Mouse (Mus musculus): ENCODE measurements around the gene Plxnc1. TPM values are rescaled to one million over a fixed set of nuclear protein-coding genes. Genes with fewer than 3 reads are reported as not detected.

Gene Plxnc1
- total RNA-seq, 2 experiments from 2014 or later: 1.6 to 9.1 TPM

GRCm38 (mm10) chr10:94921751-94922150, 22.9 kb downstream of the Plxnc1 start:
- DNase-seq (ENCODE audit: low spot score in 2 of 2): no peak

GRCm38 (mm10) chr10:94920526-94920925, 24.1 kb downstream of the Plxnc1 start:
- DNase-seq (ENCODE audit: low spot score in 2 of 2): no peak

GRCm38 (mm10) chr10:94919960-94920359, 24.7 kb downstream of the Plxnc1 start:
- DNase-seq (ENCODE audit: low spot score in 2 of 2): no peak

GRCm38 (mm10) chr10:94919552-94919951, 25.1 kb downstream of the Plxnc1 start:
- DNase-seq (ENCODE audit: low spot score in 2 of 2): peak in 1 of 2 experiments; percentile 31

- DNase-seq (ENCODE audit: low spot score in 2 of 2): no peak
Measured at GRCm38 (mm10) chr10:94918618-94919017, 26.0 kb downstream of the Plxnc1 start.

- no peak for DNase-seq (ENCODE audit: low spot score in 2 of 2)
Measured at GRCm38 (mm10) chr10:94917990-94918389, 26.6 kb downstream of the Plxnc1 start.

GRCm38 (mm10) chr10:94917354-94917753, 27.3 kb downstream of the Plxnc1 start:
- DNase-seq (ENCODE audit: low spot score in 2 of 2): no peak

- DNase-seq (ENCODE audit: low spot score in 2 of 2): no peak
Measured at GRCm38 (mm10) chr10:94916610-94917009, 28.0 kb downstream of the Plxnc1 start.

GRCm38 (mm10) chr10:94915746-94916145, 28.9 kb downstream of the Plxnc1 start:
- no peak for DNase-seq (ENCODE audit: low spot score in 2 of 2)

- DNase-seq (ENCODE audit: low spot score in 2 of 2): no peak
Measured at GRCm38 (mm10) chr10:94914081-94914480, 30.6 kb downstream of the Plxnc1 start.

GRCm38 (mm10) chr10:94913336-94913739, 31.3 kb downstream of the Plxnc1 start:
- no peak for DNase-seq (ENCODE audit: low spot score in 2 of 2)

- DNase-seq (ENCODE audit: low spot score in 2 of 2): no peak
Measured at GRCm38 (mm10) chr10:94912551-94912950, 32.1 kb downstream of the Plxnc1 start.

GRCm38 (mm10) chr10:94911102-94911501, 33.5 kb downstream of the Plxnc1 start:
- DNase-seq (ENCODE audit: low spot score in 2 of 2): no peak

GRCm38 (mm10) chr10:94910570-94910969, 34.1 kb downstream of the Plxnc1 start:
- DNase-seq (ENCODE audit: low spot score in 2 of 2): no peak

- DNase-seq (ENCODE audit: low spot score in 2 of 2): no peak
Measured at GRCm38 (mm10) chr10:94909789-94910188, 34.8 kb downstream of the Plxnc1 start.

GRCm38 (mm10) chr10:94908976-94909717, 35.5 kb downstream of the Plxnc1 start:
- no peak for DNase-seq (ENCODE audit: low spot score in 2 of 2)

GRCm38 (mm10) chr10:94905689-94906473, 38.8 kb downstream of the Plxnc1 start:
- no peak for DNase-seq (ENCODE audit: low spot score in 2 of 2)

GRCm38 (mm10) chr10:94905219-94905618, 39.4 kb downstream of the Plxnc1 start:
- no peak for DNase-seq (ENCODE audit: low spot score in 2 of 2)

- DNase-seq (ENCODE audit: low spot score in 2 of 2): no peak
Measured at GRCm38 (mm10) chr10:94896950-94897349, 47.7 kb downstream of the Plxnc1 start.

GRCm38 (mm10) chr10:94896311-94896710, 48.3 kb downstream of the Plxnc1 start:
- DNase-seq (ENCODE audit: low spot score in 2 of 2): no peak

GRCm38 (mm10) chr10:94895876-94896275, 48.8 kb downstream of the Plxnc1 start:
- no peak for DNase-seq (ENCODE audit: low spot score in 2 of 2)

- DNase-seq (ENCODE audit: low spot score in 2 of 2): no peak
Measured at GRCm38 (mm10) chr10:94889735-94890134, 54.9 kb downstream of the Plxnc1 start.

Data from adrenal gland, adult 18-20 months (tissue).